In genomic region chr14:76876015-76876414, GRCm38 (mm10) we compare ENCODE assay signal across 10 mouse cellular contexts.
A peak's percentile ranks its signal among the peaks of the same experiment; 100 is the strongest.
DNase-seq lines count a peak whose midpoint lies in the region; ATAC-seq and TF ChIP-seq lines count a peak whose summit lies in the region.
"Had no signal": no experiment of that assay in that cellular context is flagged by ENCODE, and none has a peak within 500 bp of the region (broad histone marks: within the 10 kb centered on the region; RNA-seq: fewer than 3 reads in every experiment).

No protein-coding gene starts in this region.

- no peaks in the 10 kb centered on the region for H3K27me3 ChIP-seq in embryonic facial prominence, embryonic 10.5 days (replicated peaks; ENCODE audit: low read depth, poor library complexity, severe bottlenecking)
- no peaks in the 10 kb centered on the region for H3K27me3 ChIP-seq in kidney, adult 2 months (replicated peaks; ENCODE audit: control insufficient read depth, insufficient read depth, low read length)
- H3K27me3 ChIP-seq in limb, embryonic 14.5 days (ENCODE audit: control insufficient read depth, insufficient read depth, low read length) = no peaks in the 10 kb centered on the region

- no peaks in the 10 kb centered on the region for H3K9me3 ChIP-seq in embryonic facial prominence, embryonic 10.5 days
- no peaks in the 10 kb centered on the region for H3K9me3 ChIP-seq in limb, embryonic 14.5 days (ENCODE audit: control insufficient read depth, low read length)
- H3K9me3 ChIP-seq: midbrain, embryonic 12.5 days had no signal

- peak; percentile 71 for DNase-seq in testis, postnatal 10 days (ENCODE audit: low spot score)
- no peak for DNase-seq in testis, postnatal 14 days (ENCODE audit: low spot score)
- peak; percentile 48 for DNase-seq in adrenal gland, adult 2 months
- DNase-seq in embryonic facial prominence, embryonic 10.5 days (ENCODE audit: low spot score) = peak; percentile 35
- peak; percentile 79 for DNase-seq in kidney, adult 2 months
- peak; percentile 63 for DNase-seq in limb, embryonic 14.5 days (ENCODE audit: low spot score)
- DNase-seq in retina, adult 2 months (ENCODE audit: low read depth, low spot score) = peak; percentile 29

- H3K9ac ChIP-seq in limb, embryonic 14.5 days (ENCODE audit: low read depth, low read length, severe bottlenecking) = no peak overlapping the region
- H3K9ac ChIP-seq: midbrain, embryonic 12.5 days had no signal

- peak overlapping the region; percentile 25; the same call in 1 of the 2 replicates for H3K27ac ChIP-seq in embryonic facial prominence, embryonic 10.5 days (replicated peaks)
- H3K27ac ChIP-seq in kidney, adult 2 months (ENCODE audit: insufficient read depth, low read depth, low read length) = peak overlapping the region; percentile 84; the same call in 1 of the 2 replicates
- peak overlapping the region; percentile 52; the same call in 1 of the 2 replicates for H3K27ac ChIP-seq in limb, embryonic 14.5 days (replicated peaks; ENCODE audit: low read depth, low read length)

- H3K36me3 ChIP-seq in embryonic facial prominence, embryonic 10.5 days (replicated peaks) = no peaks in the 10 kb centered on the region
- no peaks in the 10 kb centered on the region for H3K36me3 ChIP-seq in kidney, adult 2 months (ENCODE audit: control insufficient read depth, insufficient read depth, low read length)
- H3K36me3 ChIP-seq in limb, embryonic 14.5 days (ENCODE audit: control insufficient read depth, insufficient read depth, low read length) = no peaks in the 10 kb centered on the region
- H3K36me3 ChIP-seq: midbrain, embryonic 12.5 days had no signal

- ATAC-seq in limb, embryonic 14.5 days (ENCODE audit: low FRiP score, low read depth) = no peak; the same call in 1 of the 2 replicates
- ATAC-seq in frontal cortex, adult (ENCODE audit: low TSS enrichment) = no peak

- no peak for TF ChIP-seq CTCF in kidney, adult 2 months (conservative IDR thresholded peaks at IDR 0.05; ENCODE audit: insufficient read depth, insufficient read length, low read depth, low read length)

- no peak overlapping the region for H3K4me2 ChIP-seq in limb, embryonic 14.5 days (replicated peaks; ENCODE audit: low read depth, low read length, severe bottlenecking)
- H3K4me2 ChIP-seq: midbrain, embryonic 12.5 days had no signal

- no peak for TF ChIP-seq POLR2A in kidney, adult 2 months (IDR thresholded peaks at IDR 0.05; ENCODE audit: low read depth, low read length)
- TF ChIP-seq POLR2A in limb, embryonic 14.5 days (IDR thresholded peaks at IDR 0.05; ENCODE audit: borderline replicate concordance, extremely low read depth, insufficient read depth, insufficient read length) = no peak

- WGBS in embryonic facial prominence, embryonic 10.5 days = 61% methylated on average over 7 of the region's 7 CpGs
- WGBS in kidney, adult 2 months = 41% methylated on average over 7 of the region's 7 CpGs
- 46% methylated on average over 7 of the region's 7 CpGs for WGBS in limb, embryonic 14.5 days

- H3K4me3 ChIP-seq in embryonic facial prominence, embryonic 10.5 days = no peak overlapping the region
- H3K4me3 ChIP-seq in kidney, adult 2 months (ENCODE audit: insufficient read depth, low read depth, low read length) = no peak overlapping the region
- no peak overlapping the region for H3K4me3 ChIP-seq in limb, embryonic 14.5 days (replicated peaks; ENCODE audit: low read length)
- H3K4me3 ChIP-seq: erythroblast, embryonic 14.5 days; midbrain, embryonic 12.5 days had no signal

- H3K4me1 ChIP-seq in embryonic facial prominence, embryonic 10.5 days = peaks cover 28% of the 10 kb centered on the region
- H3K4me1 ChIP-seq in kidney, adult 2 months (ENCODE audit: control insufficient read depth, insufficient read depth, low read length) = peaks cover 22% of the 10 kb centered on the region; the same call in 1 of the 2 replicates
- H3K4me1 ChIP-seq in limb, embryonic 14.5 days (ENCODE audit: control insufficient read depth, insufficient read depth, low read length) = peaks cover 39% of the 10 kb centered on the region

Comparison
In these comparisons a context has a peak if more than half of its experiments do, and no peak if none do; other contexts are left out.
1. H3K27ac ChIP-seq: peak in every context shown above with its lines; median percentile 84 in kidney, adult 2 months; 52 in limb, embryonic 14.5 days; 25 in embryonic facial prominence, embryonic 10.5 days.